Mouse (Mus musculus): ENCODE measurements at regions not wholly inside any gene's neighbourhood (a gene's known extent, or its start where the extent isn't known, plus 50 kb on each side); places are given as distances from the start of the nearest gene placed in this dataset.

DNA sequence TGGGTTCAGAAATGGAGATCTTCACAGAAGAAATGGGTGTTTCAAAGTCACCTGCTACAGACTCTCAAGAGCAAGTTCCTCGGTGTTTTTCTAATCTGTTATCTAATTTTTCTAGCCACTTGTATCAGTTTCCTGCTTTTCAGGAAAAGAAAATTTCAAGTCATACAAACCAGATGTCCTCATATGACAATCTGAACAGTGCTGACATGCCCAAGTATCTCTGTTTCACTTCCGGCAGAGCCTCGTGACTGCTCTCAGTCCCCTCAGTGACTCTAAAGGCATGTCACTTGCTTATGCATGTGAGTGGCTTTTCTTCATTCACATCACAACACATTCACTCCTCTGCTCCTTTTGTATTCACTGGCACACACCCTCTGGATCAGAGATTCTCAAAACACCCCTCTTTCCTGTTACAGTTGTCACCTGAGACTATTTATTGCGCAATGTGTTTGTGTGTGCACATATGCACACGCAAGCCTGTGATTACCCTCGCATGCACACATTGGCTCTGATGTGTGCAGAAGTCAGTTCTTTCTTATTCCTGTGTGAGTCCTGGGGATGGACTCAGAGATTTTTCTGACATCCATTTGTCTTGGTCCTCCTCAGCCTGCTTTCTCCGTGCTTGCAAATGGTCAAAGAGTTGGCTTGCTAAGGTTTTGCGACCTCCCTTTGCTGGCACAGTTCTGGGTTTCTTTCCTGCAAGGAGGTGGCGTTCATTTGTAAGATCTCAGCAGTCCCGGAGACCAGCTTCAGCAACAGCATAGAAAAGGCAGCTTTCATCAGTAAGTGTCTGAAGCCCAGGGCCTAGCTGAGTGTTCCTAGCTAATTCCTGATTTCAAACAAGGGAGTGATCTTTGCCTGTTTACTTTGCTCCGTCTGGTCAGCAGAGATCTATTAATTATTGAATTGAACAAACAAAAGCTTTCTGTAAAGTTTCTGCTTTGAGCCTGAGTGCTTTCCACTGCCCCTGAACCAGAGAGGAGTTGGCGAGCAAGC, 95.6 kb upstream of the Dazl start:
- no peak overlapping the region for H3K4me3 ChIP-seq (ENCODE audit: control insufficient read depth, insufficient read depth, low read length)
- no peaks in the 10 kb centered on the region for H3K36me3 ChIP-seq (ENCODE audit: control insufficient read depth, insufficient read depth, low read length)
- TF ChIP-seq POLR2A (IDR thresholded peaks at IDR 0.05; ENCODE audit: control insufficient read depth, extremely low read depth, insufficient read depth, low read length, poor library complexity) (no peak), CTCF (IDR thresholded peaks at IDR 0.05; ENCODE audit: borderline replicate concordance, control insufficient read depth, extremely low read depth, insufficient read depth, low read length, poor library complexity) (no peak)
- H3K4me1 ChIP-seq (replicated peaks; ENCODE audit: control insufficient read depth, insufficient read depth, low read length): no peaks in the 10 kb centered on the region
- H3K27ac ChIP-seq (ENCODE audit: control insufficient read depth, insufficient read depth, low read length): no peak overlapping the region
- H3K27me3 ChIP-seq (ENCODE audit: control insufficient read depth, insufficient read depth, low read length): no peaks in the 10 kb centered on the region
- WGBS: 76% methylated on average over 12 of the region's 12 CpGs
- DNase-seq: no peak

DNA sequence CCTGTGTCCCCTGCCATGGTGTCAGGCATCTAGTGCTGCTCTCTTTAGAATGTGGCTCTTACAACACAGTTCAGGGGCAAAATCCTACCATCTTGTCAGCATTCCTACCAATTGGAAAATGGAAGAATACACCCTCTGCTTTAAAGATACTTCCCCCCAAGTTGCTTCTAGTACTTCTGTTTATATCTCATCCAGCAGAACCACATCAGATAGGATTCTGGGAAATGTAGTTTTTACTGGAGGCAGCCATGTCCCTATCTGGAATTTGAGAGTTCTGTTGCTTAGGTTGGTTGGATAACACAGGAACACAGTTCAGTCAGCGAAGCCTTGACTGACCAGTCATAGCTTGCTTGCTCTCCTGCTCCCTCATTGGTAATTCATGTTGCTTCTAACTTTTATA, 96.7 kb upstream of the Dazl start:
- Histone ChIP-seq H3K36me3 (ENCODE audit: control insufficient read depth, insufficient read depth, low read length) (no peaks in the 10 kb centered on the region), H3K4me3 (ENCODE audit: control insufficient read depth, insufficient read depth, low read length) (no peak overlapping the region), H3K4me1 (replicated peaks; ENCODE audit: control insufficient read depth, insufficient read depth, low read length) (no peaks in the 10 kb centered on the region), H3K27ac (ENCODE audit: control insufficient read depth, insufficient read depth, low read length) (no peak overlapping the region), H3K27me3 (ENCODE audit: control insufficient read depth, insufficient read depth, low read length) (no peaks in the 10 kb centered on the region)
- 96% methylated on average over 1 of the region's 1 CpGs for WGBS
- DNase-seq: no peak
- TF ChIP-seq POLR2A (IDR thresholded peaks at IDR 0.05; ENCODE audit: control insufficient read depth, extremely low read depth, insufficient read depth, low read length, poor library complexity): no peak
- no peak for TF ChIP-seq CTCF (IDR thresholded peaks at IDR 0.05; ENCODE audit: borderline replicate concordance, control insufficient read depth, extremely low read depth, insufficient read depth, low read length, poor library complexity)

DNA sequence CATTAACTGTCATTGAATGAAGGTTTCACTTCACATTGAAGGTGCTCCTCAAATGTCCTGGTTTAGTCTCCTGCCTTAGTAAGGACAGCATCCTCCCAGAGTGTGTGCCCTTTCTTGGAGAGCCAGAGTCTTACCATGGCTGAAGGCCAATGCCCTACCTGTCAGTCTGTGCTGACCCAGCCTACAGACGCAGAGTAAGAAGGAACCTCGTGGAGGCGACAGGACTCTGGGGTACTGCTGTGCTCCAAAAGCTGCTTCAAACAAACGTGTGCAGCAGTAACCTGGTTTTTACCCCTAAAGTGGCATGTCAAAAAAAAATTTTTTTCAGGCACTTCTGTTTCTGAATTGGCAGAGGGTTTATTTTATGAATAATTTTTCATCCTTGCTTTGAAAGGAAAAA, 97.8 kb upstream of the Dazl start:
- H3K27ac ChIP-seq (ENCODE audit: control insufficient read depth, insufficient read depth, low read length): no peak overlapping the region
- H3K4me3 ChIP-seq (ENCODE audit: control insufficient read depth, insufficient read depth, low read length): no peak overlapping the region
- no peaks in the 10 kb centered on the region for H3K4me1 ChIP-seq (replicated peaks; ENCODE audit: control insufficient read depth, insufficient read depth, low read length)
- TF ChIP-seq POLR2A (IDR thresholded peaks at IDR 0.05; ENCODE audit: control insufficient read depth, extremely low read depth, insufficient read depth, low read length, poor library complexity): no peak
- H3K27me3 ChIP-seq (ENCODE audit: control insufficient read depth, insufficient read depth, low read length): no peaks in the 10 kb centered on the region
- 84% methylated on average over 4 of the region's 4 CpGs for WGBS
- DNase-seq: no peak
- H3K36me3 ChIP-seq (ENCODE audit: control insufficient read depth, insufficient read depth, low read length): no peaks in the 10 kb centered on the region

DNA sequence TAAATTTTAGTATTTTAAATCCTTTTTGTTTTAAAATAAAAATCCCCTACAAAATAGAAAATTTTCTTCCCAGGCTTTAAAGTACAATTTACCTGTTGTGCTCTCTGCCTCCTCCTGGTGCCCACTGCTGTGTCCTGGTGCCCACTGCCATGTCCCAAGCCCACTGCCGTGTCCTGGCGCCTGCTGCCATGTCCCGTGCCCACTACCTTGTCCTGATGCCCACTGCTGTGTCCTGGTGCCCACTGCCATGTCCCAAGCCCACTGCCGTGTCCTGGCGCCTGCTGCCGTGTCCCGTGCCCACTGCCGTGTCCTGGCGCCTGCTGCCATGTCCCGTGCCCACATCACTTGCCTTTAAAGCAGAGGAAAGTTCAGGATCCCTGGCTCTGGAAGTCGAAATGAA, 98.6 kb upstream of the Dazl start:
- no peak for DNase-seq
- Histone ChIP-seq H3K36me3 (ENCODE audit: control insufficient read depth, insufficient read depth, low read length) (no peaks in the 10 kb centered on the region), H3K4me1 (replicated peaks; ENCODE audit: control insufficient read depth, insufficient read depth, low read length) (no peaks in the 10 kb centered on the region), H3K4me3 (ENCODE audit: control insufficient read depth, insufficient read depth, low read length) (no peak overlapping the region), H3K27ac (ENCODE audit: control insufficient read depth, insufficient read depth, low read length) (no peak overlapping the region), H3K27me3 (ENCODE audit: control insufficient read depth, insufficient read depth, low read length) (no peaks in the 10 kb centered on the region)
- 95% methylated on average over 11 of the region's 11 CpGs for WGBS
- no peak for TF ChIP-seq POLR2A (IDR thresholded peaks at IDR 0.05; ENCODE audit: control insufficient read depth, extremely low read depth, insufficient read depth, low read length, poor library complexity)

DNA sequence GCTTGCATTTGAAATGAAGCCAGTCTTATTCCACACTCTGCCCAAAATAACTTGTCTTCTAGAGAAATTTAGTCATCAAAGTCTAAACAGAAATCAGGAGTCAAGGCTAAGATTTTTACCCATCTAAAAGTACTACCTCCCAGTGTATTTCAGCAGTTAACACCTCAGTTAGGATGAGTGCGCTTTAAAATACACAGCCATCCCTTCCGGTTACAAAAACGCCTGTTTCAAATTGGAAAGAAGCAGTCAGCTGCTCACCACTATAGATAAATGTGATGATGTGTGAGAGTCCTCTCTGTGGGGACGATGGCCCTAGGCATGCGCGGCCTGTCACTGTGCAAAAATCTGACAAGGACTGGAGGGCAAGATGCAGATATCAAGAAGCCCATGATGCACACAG, 99.0 kb upstream of the Dazl start:
- no peak for DNase-seq
- 95% methylated on average over 6 of the region's 6 CpGs for WGBS
- Histone ChIP-seq H3K4me3 (ENCODE audit: control insufficient read depth, insufficient read depth, low read length) (no peak overlapping the region), H3K27me3 (ENCODE audit: control insufficient read depth, insufficient read depth, low read length) (no peaks in the 10 kb centered on the region), H3K36me3 (ENCODE audit: control insufficient read depth, insufficient read depth, low read length) (no peaks in the 10 kb centered on the region), H3K4me1 (replicated peaks; ENCODE audit: control insufficient read depth, insufficient read depth, low read length) (no peaks in the 10 kb centered on the region), H3K27ac (ENCODE audit: control insufficient read depth, insufficient read depth, low read length) (no peak overlapping the region)
- no peak for TF ChIP-seq POLR2A (IDR thresholded peaks at IDR 0.05; ENCODE audit: control insufficient read depth, extremely low read depth, insufficient read depth, low read length, poor library complexity)
- no peak for TF ChIP-seq CTCF (IDR thresholded peaks at IDR 0.05; ENCODE audit: borderline replicate concordance, control insufficient read depth, extremely low read depth, insufficient read depth, low read length, poor library complexity)

DNA sequence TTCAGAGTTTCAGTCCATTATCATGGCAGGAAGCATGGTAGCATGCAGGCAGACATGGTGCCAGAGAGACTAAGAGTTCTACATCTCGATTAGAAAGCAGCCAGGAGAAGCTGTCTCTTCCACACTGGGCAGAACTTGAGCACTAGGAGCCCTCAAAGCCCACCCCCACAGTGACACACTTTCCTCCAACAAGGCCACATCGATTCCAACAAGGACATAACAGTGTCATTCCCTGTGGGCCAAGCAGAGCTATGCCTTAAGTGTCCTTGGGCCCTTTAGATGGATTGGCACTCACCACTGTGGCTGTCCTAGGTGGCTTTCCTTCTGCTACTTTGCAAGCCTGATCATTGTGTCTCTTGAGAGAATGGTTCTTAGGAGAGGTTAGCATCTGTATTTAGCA, 99.5 kb upstream of the Dazl start:
- Histone ChIP-seq H3K27ac (ENCODE audit: control insufficient read depth, insufficient read depth, low read length) (no peak overlapping the region), H3K4me3 (ENCODE audit: control insufficient read depth, insufficient read depth, low read length) (no peak overlapping the region), H3K36me3 (ENCODE audit: control insufficient read depth, insufficient read depth, low read length) (no peaks in the 10 kb centered on the region), H3K27me3 (ENCODE audit: control insufficient read depth, insufficient read depth, low read length) (no peaks in the 10 kb centered on the region), H3K4me1 (replicated peaks; ENCODE audit: control insufficient read depth, insufficient read depth, low read length) (no peaks in the 10 kb centered on the region)
- 92% methylated on average over 2 of the region's 2 CpGs for WGBS
- DNase-seq: no peak
- no peak for TF ChIP-seq CTCF (IDR thresholded peaks at IDR 0.05; ENCODE audit: borderline replicate concordance, control insufficient read depth, extremely low read depth, insufficient read depth, low read length, poor library complexity)
- no peak for TF ChIP-seq POLR2A (IDR thresholded peaks at IDR 0.05; ENCODE audit: control insufficient read depth, extremely low read depth, insufficient read depth, low read length, poor library complexity)

DNA sequence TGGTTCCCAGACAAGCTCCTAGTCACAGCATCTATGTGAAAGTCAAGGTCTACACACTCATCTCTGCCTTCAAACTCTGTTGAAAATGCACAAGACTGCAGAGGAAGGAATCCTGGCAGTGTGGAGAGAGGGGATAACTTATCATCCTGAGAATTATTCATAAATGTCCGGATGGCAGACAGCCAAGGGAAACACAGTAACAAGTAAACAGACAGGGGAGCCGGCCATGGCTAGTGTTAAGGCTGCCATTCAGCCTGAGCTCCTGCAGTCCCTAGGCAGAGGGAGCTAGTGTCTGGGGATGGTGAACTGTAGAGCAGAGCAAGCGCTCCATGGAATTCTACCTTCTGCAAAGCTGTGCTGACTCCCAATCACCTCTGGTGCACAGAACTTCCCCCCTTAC, 100.3 kb upstream of the Dazl start:
- no peaks in the 10 kb centered on the region for H3K36me3 ChIP-seq (ENCODE audit: control insufficient read depth, insufficient read depth, low read length)
- no peak overlapping the region for H3K27ac ChIP-seq (ENCODE audit: control insufficient read depth, insufficient read depth, low read length)
- no peaks in the 10 kb centered on the region for H3K4me1 ChIP-seq (replicated peaks; ENCODE audit: control insufficient read depth, insufficient read depth, low read length)
- H3K27me3 ChIP-seq (ENCODE audit: control insufficient read depth, insufficient read depth, low read length): no peaks in the 10 kb centered on the region
- no peak overlapping the region for H3K4me3 ChIP-seq (ENCODE audit: control insufficient read depth, insufficient read depth, low read length)
- DNase-seq: no peak
- 94% methylated on average over 3 of the region's 3 CpGs for WGBS
- TF ChIP-seq POLR2A (IDR thresholded peaks at IDR 0.05; ENCODE audit: control insufficient read depth, extremely low read depth, insufficient read depth, low read length, poor library complexity): no peak
- no peak for TF ChIP-seq CTCF (IDR thresholded peaks at IDR 0.05; ENCODE audit: borderline replicate concordance, control insufficient read depth, extremely low read depth, insufficient read depth, low read length, poor library complexity)
